Mouse (Mus musculus) bone marrow, adult 2 months (tissue): ENCODE data around the gene Olfr640. TPM values are rescaled to one million over a fixed set of nuclear protein-coding genes. Genes with fewer than 3 reads are reported as not detected.

Experiments
- H3K27ac ChIP-seq: fragments of 200-500 bp; 2 replicates; pipeline ENCODE4 v1.5.1; 2012; ENCODE audit warnings: low read depth, mild to moderate bottlenecking, control low read depth, inconsistent platforms, low read length; ENCODE audit not compliant: control insufficient read depth, poor library complexity, insufficient read depth
- H3K4me1 ChIP-seq: fragments of 200-500 bp; 2 replicates; pipeline ENCODE4 v1.6.1; 2011; ENCODE audit warnings: low read length; ENCODE audit not compliant: control insufficient read depth, insufficient read depth
- H3K4me3 ChIP-seq: fragments of 200-500 bp; replicated peaks from 2 replicates; pipeline ENCODE3; 2011; ENCODE audit warnings: mild to moderate bottlenecking, low read depth, low read length, control low read depth; ENCODE audit not compliant: control insufficient read depth
- CTCF ChIP-seq: fragments of 200-500 bp; IDR thresholded peaks from 2 replicates; pipeline ENCODE4 v1.5.1; 2011; ENCODE audit warnings: low read length, control low read depth; ENCODE audit not compliant: control insufficient read depth, insufficient read depth
- POLR2A ChIP-seq: fragments of 200-500 bp; IDR thresholded peaks from 2 replicates; pipeline ENCODE4 v1.6.1; 2011; ENCODE audit warnings: low read depth, mild to moderate bottlenecking, control low read depth, low read length, borderline replicate concordance; ENCODE audit not compliant: control insufficient read depth
- WGBS: fragments of 180-500 bp; shearing (Covaris S2); methylation state at CpG from one replicate; pipeline ENCODE4 v1.1.7; 2018; 5-methylcytosine and 5-hydroxymethylcytosine counted together
- polyA plus RNA-seq: library from polyadenylated mRNA; stranded (reverse); fragments of >200 nt; gene quantifications from 2 replicates; pipeline ENCODE4 v1.2.4, GENCODE M21; 2011; ENCODE audit warnings: low replicate concordance; ENCODE audit not compliant: missing spikeins, insufficient read depth, insufficient read length

Olfr640 gene
- polyA plus RNA-seq, 1 experiment, result not detected

DNA sequence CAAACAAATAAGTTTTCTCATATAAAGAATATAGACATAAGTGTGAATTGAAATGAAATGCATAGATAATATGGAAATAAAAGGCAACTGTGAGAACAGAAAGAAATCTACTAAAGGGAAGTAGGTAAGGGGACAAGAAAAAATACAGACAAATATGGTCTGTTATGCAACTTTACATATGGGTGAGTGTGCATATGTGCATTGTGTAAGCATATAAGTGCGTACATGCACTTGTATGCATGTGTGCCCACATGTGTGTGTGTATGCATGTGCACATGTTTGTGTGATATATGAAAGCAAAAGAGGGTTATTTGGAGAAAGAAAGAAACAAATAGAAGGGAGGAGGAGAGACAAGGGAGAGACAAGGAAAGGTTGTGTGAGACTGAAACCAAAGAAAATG lies 6.4 kb downstream of the Olfr640 start:
- no peak for TF ChIP-seq POLR2A
- TF ChIP-seq CTCF, result no peak
- Histone ChIP-seq H3K27ac (no peak overlapping the region), H3K4me1 (no peaks in the 10 kb centered on the region), H3K4me3 (no peak overlapping the region)
- WGBS, result 58% methylated on average over 1 of the region's 1 CpGs

GRCm38 (mm10) chr7:104017203-104017602 lies 8.2 kb downstream of the Olfr640 start, which contains the start of gene Olfr639:
Olfr639 (minus strand) TSS chr7:104017303.
- H3K4me1 ChIP-seq, result no peaks in the 10 kb centered on the region
- no peak within 1 kb of the TSS for H3K27ac ChIP-seq
- no peak for TF ChIP-seq CTCF
- no peak for TF ChIP-seq POLR2A
- H3K4me3 ChIP-seq, result no peak within 1 kb of the TSS

DNA sequence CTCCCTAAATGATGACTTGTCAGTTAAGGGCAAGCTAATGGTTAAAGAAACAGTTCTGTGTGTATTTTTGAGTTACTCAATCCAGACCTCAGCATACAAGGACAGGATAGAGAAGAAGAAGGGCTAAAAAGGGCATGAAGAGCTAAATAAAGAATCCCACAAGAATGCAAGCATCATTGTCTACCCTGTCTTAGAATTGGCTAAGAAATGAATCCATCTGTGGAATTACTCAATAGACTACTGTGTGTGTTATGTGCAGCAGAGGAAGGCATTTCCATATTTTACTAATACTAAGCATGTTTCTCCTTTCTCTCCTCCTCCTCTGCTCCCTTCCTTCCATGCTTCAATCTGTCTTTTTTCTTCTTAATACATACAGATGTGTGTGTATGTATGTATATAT lies 26.2 kb downstream of the Olfr640 start:
- Histone ChIP-seq H3K27ac (no peak overlapping the region), H3K4me3 (no peak overlapping the region), H3K4me1 (no peaks in the 10 kb centered on the region)
- no peak for TF ChIP-seq POLR2A
- TF ChIP-seq CTCF, result no peak

GRCm38 (mm10) chr7:103998446-103998845 lies 26.9 kb downstream of the Olfr640 start, which contains the start of gene Olfr638:
Olfr638 (plus strand) TSS chr7:103998746.
- TF ChIP-seq CTCF, result no peak
- TF ChIP-seq POLR2A, result no peak
- Histone ChIP-seq H3K4me3 (no peak within 1 kb of the TSS), H3K4me1 (no peaks in the 10 kb centered on the region), H3K27ac (no peak within 1 kb of the TSS)

GRCm38 (mm10) chr7:103971782-103972181 lies 53.6 kb downstream of the Olfr640 start:
- 15% methylated on average over 1 of the region's 1 CpGs for whole genome bisulfite sequencing
- TF ChIP-seq POLR2A, result no peak
- no peak for TF ChIP-seq CTCF
- no peaks in the 10 kb centered on the region for H3K4me1 ChIP-seq
- no peak overlapping the region for H3K27ac ChIP-seq
- no peak overlapping the region for H3K4me3 ChIP-seq

- no peak within 1 kb of the TSS for H3K4me3 ChIP-seq
- no peak within 1 kb of the TSS for H3K27ac ChIP-seq
- H3K4me1 ChIP-seq, result no peaks in the 10 kb centered on the region
- no peak for TF ChIP-seq CTCF
- no peak for TF ChIP-seq POLR2A
- 83% methylated on average over 1 of the region's 1 CpGs for WGBS
Observed at GRCm38 (mm10) chr7:103970852-103971251, 54.5 kb downstream of the Olfr640 start, which contains the start of gene Olfr635. Olfr635 (plus strand) TSS chr7:103971152.

Other genes with a start within 250 kb of the Olfr640 start
- gene Olfr68, start 245.9 kb downstream of the Olfr640 start, polyA plus RNA-seq, result 0.36 TPM in 1 of 2 replicates, not detected in the other
- gene Olfr67, start 233.8 kb downstream of the Olfr640 start, polyA plus RNA-seq, result 0.25 TPM in 1 of 2 replicates, not detected in the other
- gene Hbb-bt, start 211.6 kb downstream of the Olfr640 start, polyA plus RNA-seq, result 16,360 and 37,491 TPM in 2 replicates
- 44,806 and 110,365 TPM in 2 replicates for gene Hbb-bs, start 197.5 kb downstream of the Olfr640 start, polyA plus RNA-seq
- gene Hbb-bh2, start 185.1 kb downstream of the Olfr640 start, polyA plus RNA-seq, result not detected in 2 replicates
- 1.6 TPM in 1 of 2 replicates, not detected in the other for gene Hbb-bh1, start 182.4 kb downstream of the Olfr640 start, polyA plus RNA-seq
- gene Hbb-y, start 172.4 kb downstream of the Olfr640 start, polyA plus RNA-seq, result 1.6 TPM in 1 of 2 replicates, not detected in the other
- not detected in 2 replicates for gene Olfr66, start 139.3 kb downstream of the Olfr640 start, polyA plus RNA-seq
- gene Olfr64, start 131.1 kb downstream of the Olfr640 start, polyA plus RNA-seq, result not detected in 2 replicates
- not detected in 2 replicates for gene Olfr65, start 122.1 kb downstream of the Olfr640 start, polyA plus RNA-seq
- gene Olfr631, start 96.7 kb downstream of the Olfr640 start, polyA plus RNA-seq, result not detected in 2 replicates
- not detected in 2 replicates for gene Olfr632, start 91.2 kb downstream of the Olfr640 start, polyA plus RNA-seq
- 0.25 TPM in 1 of 2 replicates, not detected in the other for gene Olfr633, start 81.1 kb downstream of the Olfr640 start, polyA plus RNA-seq
- gene Olfr635, start 54.4 kb downstream of the Olfr640 start, polyA plus RNA-seq, result not detected in 2 replicates
- not detected in 2 replicates for gene Olfr638, start 26.8 kb downstream of the Olfr640 start, polyA plus RNA-seq
- gene Olfr639, start 8.3 kb downstream of the Olfr640 start, polyA plus RNA-seq, result not detected in 2 replicates
- not detected in 2 replicates for gene Olfr641, start 9.9 kb upstream of the Olfr640 start, polyA plus RNA-seq
- gene Olfr642, start 27.1 kb upstream of the Olfr640 start, polyA plus RNA-seq, result 0.29 TPM in 1 of 2 replicates, not detected in the other
- gene 4930516K23Rik, start 35.9 kb upstream of the Olfr640 start, polyA plus RNA-seq, result not detected in 2 replicates
- not detected in 2 replicates for gene Olfr644, start 46.3 kb upstream of the Olfr640 start, polyA plus RNA-seq
- not detected in 2 replicates for gene Olfr645, start 59.9 kb upstream of the Olfr640 start, polyA plus RNA-seq
- not detected in 2 replicates for gene Olfr646, start 79.3 kb upstream of the Olfr640 start, polyA plus RNA-seq
- gene Ubqln5, start 104.3 kb upstream of the Olfr640 start, polyA plus RNA-seq, result not detected in 2 replicates
- gene Olfr643, start 111.8 kb upstream of the Olfr640 start, polyA plus RNA-seq, result not detected in 2 replicates
- gene Ubqln3, start 117.7 kb upstream of the Olfr640 start, polyA plus RNA-seq, result not detected in 2 replicates
- gene Ubqlnl, start 125.0 kb upstream of the Olfr640 start, polyA plus RNA-seq, result not detected in 2 replicates
- not detected in 2 replicates for gene Olfm5, start 139.3 kb upstream of the Olfr640 start, polyA plus RNA-seq
- gene Olfr648, start 157.8 kb upstream of the Olfr640 start, polyA plus RNA-seq, result not detected in 2 replicates
- gene Olfr649, start 170.4 kb upstream of the Olfr640 start, polyA plus RNA-seq, result not detected in 2 replicates
- 2.4 and 6.1 TPM in 2 replicates for gene Trim6, start 193.2 kb upstream of the Olfr640 start, polyA plus RNA-seq
- gene Trim34a, start 218.9 kb upstream of the Olfr640 start, polyA plus RNA-seq, result 10.6 and 18.7 TPM in 2 replicates